Mouse (Mus musculus) c-Kit-positive CD71-positive TER-119-positive erythroid progenitor cells, embryonic 14.5 days (primary cell): ENCODE measurements around the gene Prl8a9.

Experiments used
- DNase-seq: peaks from one replicate; pipeline ENCODE4 v3.0.0-alpha.2; 2013; ENCODE audit warnings: low spot score

The Prl8a9 gene

GRCm38 (mm10) chr13:27564506-27564905 lies at the start of gene Prl8a9:
Gene Prl8a9, minus strand, starts transcription at chr13:27564606.
- no peak for DNase-seq

- DNase-seq: no peak
Observed at GRCm38 (mm10) chr13:27610482-27610881, 46.1 kb upstream of the Prl8a9 start, which contains the start of gene Prl7b1. Gene Prl7b1, minus strand, starts transcription at chr13:27610582.

- DNase-seq: no peak
Observed at GRCm38 (mm10) chr13:27582071-27582470, 17.7 kb upstream of the Prl8a9 start, which contains the start of gene Prl8a1. Gene Prl8a1, minus strand, starts transcription at chr13:27582171.

GRCm38 (mm10) chr13:27553336-27553735 lies 11.1 kb downstream of the Prl8a9 start:
- no peak for DNase-seq

- DNase-seq: no peak
Observed at GRCm38 (mm10) chr13:27523156-27523555, 41.2 kb downstream of the Prl8a9 start.

GRCm38 (mm10) chr13:27513117-27513516 lies 51.3 kb downstream of the Prl8a9 start, which contains the start of gene Prl8a8:
Gene Prl8a8, minus strand, starts transcription at chr13:27513217.
- DNase-seq: no peak
